Mouse (Mus musculus): ENCODE data around the gene Fam186b. TPM values are rescaled to one million over a fixed set of nuclear protein-coding genes. Genes with fewer than 3 reads are reported as not detected.
"Not testable (repeated sequence)": the region's sequence is repeated elsewhere in the genome, so short reads cannot be mapped to it uniquely, and the experiment has no call there.

Gene Fam186b
- total and polyA plus RNA-seq, 2 experiments from 2014 or later: 0.22 TPM; not detected in 1

DNA sequence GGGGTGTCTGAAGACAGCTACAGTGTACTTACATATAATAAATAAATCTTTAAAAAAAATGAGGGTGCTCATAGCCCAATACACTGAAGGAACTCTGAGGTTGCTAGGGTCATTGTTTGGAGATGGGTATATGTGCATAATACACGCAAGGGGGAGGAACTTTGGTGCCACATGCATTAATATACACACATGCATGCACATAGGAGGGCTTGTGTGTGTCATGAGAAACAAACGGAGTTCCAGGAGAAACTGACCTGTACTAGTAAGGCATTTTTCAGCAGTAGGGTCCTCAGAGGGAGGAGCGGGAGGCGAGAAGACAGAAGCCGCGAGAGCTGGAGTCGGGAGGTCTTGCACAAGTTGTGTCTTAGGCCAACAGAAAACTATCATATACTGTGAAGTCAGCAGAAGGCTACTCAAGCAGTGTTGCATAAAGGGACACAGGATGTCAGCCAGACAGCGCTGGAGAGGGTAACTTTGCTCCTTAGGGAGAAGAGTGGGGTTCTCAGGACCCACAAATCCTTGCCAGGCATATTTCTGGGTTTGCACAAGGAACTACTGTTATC lies 36.4 kb downstream of the Fam186b start:
- no peak for DNase-seq (ENCODE audit: low spot score)
- Histone ChIP-seq H3K9ac (replicated peaks; ENCODE audit: low read depth, low read length) (no peak overlapping the region), H3K4me2 (ENCODE audit: low read depth, low read length) (peak overlapping the region; percentile 39; the same call in 1 of the 2 replicates), H3K4me1 (ENCODE audit: control insufficient read depth, insufficient read depth) (peaks cover 15% of the 10 kb centered on the region; the same call in 1 of the 2 replicates), H3K9me3 (replicated peaks; ENCODE audit: control insufficient read depth, low read length) (no peaks in the 10 kb centered on the region), H3K27ac (ENCODE audit: low read depth) (peak overlapping the region; percentile 40; the same call in 1 of the 2 replicates), H3K27me3 (ENCODE audit: control insufficient read depth, insufficient read depth, low read length) (no peaks in the 10 kb centered on the region), H3K4me3 (ENCODE audit: low read depth, low read length) (no peak overlapping the region), H3K36me3 (replicated peaks; ENCODE audit: control insufficient read depth, insufficient read depth, low read length) (no peaks in the 10 kb centered on the region)
- 61% methylated on average over 8 of the region's 8 CpGs for WGBS
- ATAC-seq (ENCODE audit: insufficient read depth, low read depth): peak; percentile 53
- TF ChIP-seq EP300 (IDR thresholded peaks at IDR 0.05; ENCODE audit: low read depth) (no peak), CTCF (IDR thresholded peaks at IDR 0.05; ENCODE audit: low read depth) (no peak)

DNA sequence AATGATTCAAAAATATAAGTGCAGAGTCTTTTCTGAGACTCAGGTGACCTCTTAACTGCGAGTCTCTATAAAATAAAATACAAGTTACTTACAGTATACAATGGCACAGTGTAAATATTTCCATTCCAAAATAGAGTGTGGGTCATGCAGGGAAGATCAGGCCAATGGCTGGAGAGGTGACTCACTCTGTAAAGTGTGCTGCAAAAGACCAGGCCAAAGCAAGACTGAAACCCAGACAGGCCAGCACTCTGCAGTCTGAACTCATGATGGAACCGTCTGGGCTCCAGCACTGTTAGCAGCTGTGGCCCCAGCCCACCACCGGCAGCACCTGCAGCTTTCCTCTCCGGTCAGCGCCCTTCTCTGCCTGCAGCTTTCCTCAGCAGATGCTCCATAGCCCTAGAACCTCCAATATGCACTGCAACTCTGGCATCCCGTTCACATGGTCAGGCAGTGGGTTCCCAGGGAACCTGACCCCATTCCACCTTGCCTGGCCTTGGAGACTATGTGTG lies 40.4 kb downstream of the Fam186b start:
- no peak overlapping the region for H3K4me2 ChIP-seq (ENCODE audit: low read depth, low read length)
- H3K9ac ChIP-seq (replicated peaks; ENCODE audit: low read depth, low read length): no peak overlapping the region
- no peaks in the 10 kb centered on the region for H3K9me3 ChIP-seq (replicated peaks; ENCODE audit: control insufficient read depth, low read length)
- H3K4me1 ChIP-seq (ENCODE audit: control insufficient read depth, insufficient read depth): peaks cover 19% of the 10 kb centered on the region; the same call in 1 of the 2 replicates
- no peaks in the 10 kb centered on the region for H3K27me3 ChIP-seq (ENCODE audit: control insufficient read depth, insufficient read depth, low read length)
- H3K4me3 ChIP-seq (ENCODE audit: low read depth, low read length): no peak overlapping the region
- H3K36me3 ChIP-seq (replicated peaks; ENCODE audit: control insufficient read depth, insufficient read depth, low read length): no peaks in the 10 kb centered on the region
- peak overlapping the region; percentile 98 for H3K27ac ChIP-seq (ENCODE audit: low read depth)
- DNase-seq (ENCODE audit: low spot score) (no peak), ATAC-seq (ENCODE audit: insufficient read depth, low read depth) (no peak)
- TF ChIP-seq CTCF (IDR thresholded peaks at IDR 0.05; ENCODE audit: low read depth) (no peak), EP300 (IDR thresholded peaks at IDR 0.05; ENCODE audit: low read depth) (no peak)
- 86% methylated on average over 6 of the region's 6 CpGs for WGBS

DNA sequence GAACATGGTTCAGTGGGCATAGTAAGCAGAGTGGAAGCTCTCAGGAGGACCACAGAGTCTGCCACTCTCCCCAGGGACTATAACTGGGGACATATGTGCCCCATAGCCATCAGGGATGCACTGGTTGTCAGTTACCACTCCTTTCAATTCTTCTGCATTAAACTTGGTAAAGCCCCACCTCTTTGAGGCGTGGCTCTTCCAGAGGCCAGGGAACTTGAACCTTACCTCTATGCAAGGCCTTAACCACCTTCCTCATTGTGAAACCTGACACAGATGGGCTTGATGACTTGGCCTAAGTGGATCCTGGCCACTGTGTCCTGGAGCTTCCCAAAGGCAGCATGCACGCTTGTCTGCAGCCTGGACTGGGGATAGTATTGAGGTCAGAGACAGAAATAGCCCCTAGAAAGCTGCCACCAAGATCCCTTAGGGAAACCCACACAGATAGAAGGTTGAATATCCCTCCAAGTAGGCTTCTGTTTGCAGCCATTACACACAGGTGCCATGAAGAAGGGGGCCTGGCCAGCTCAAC lies 41.1 kb downstream of the Fam186b start:
- ATAC-seq (ENCODE audit: insufficient read depth, low read depth) (no peak), DNase-seq (ENCODE audit: low spot score) (no peak)
- no peak overlapping the region for H3K4me3 ChIP-seq (ENCODE audit: low read depth, low read length)
- WGBS: 54% methylated on average over 2 of the region's 2 CpGs
- H3K9ac ChIP-seq (replicated peaks; ENCODE audit: low read depth, low read length): no peak overlapping the region
- H3K4me2 ChIP-seq (ENCODE audit: low read depth, low read length): no peak overlapping the region
- no peaks in the 10 kb centered on the region for H3K27me3 ChIP-seq (ENCODE audit: control insufficient read depth, insufficient read depth, low read length)
- no peaks in the 10 kb centered on the region for H3K9me3 ChIP-seq (replicated peaks; ENCODE audit: control insufficient read depth, low read length)
- H3K4me1 ChIP-seq (ENCODE audit: control insufficient read depth, insufficient read depth): peaks cover 26% of the 10 kb centered on the region
- H3K27ac ChIP-seq (ENCODE audit: low read depth): peak overlapping the region; percentile 98
- TF ChIP-seq EP300 (IDR thresholded peaks at IDR 0.05; ENCODE audit: low read depth) (no peak), CTCF (IDR thresholded peaks at IDR 0.05; ENCODE audit: low read depth) (no peak)
- 0 out of 2 replicates have a peak, but pooled peaks cover 1% of the 10 kb centered on the region for H3K36me3 ChIP-seq (replicated peaks; ENCODE audit: control insufficient read depth, insufficient read depth, low read length)

GRCm38 (mm10) chr15:99253772-99254171 lies 41.9 kb downstream of the Fam186b start:
- no peak for ATAC-seq (ENCODE audit: insufficient read depth, low read depth)
- Histone ChIP-seq H3K36me3 (replicated peaks; ENCODE audit: control insufficient read depth, insufficient read depth, low read length) (0 out of 2 replicates have a peak, but pooled peaks cover 5% of the 10 kb centered on the region), H3K9ac (replicated peaks; ENCODE audit: low read depth, low read length) (no peak overlapping the region), H3K4me1 (ENCODE audit: control insufficient read depth, insufficient read depth) (peaks cover 27% of the 10 kb centered on the region), H3K4me3 (ENCODE audit: low read depth, low read length) (no peak overlapping the region), H3K9me3 (replicated peaks; ENCODE audit: control insufficient read depth, low read length) (no peaks in the 10 kb centered on the region), H3K27ac (ENCODE audit: low read depth) (peak overlapping the region; percentile 98), H3K4me2 (ENCODE audit: low read depth, low read length) (no peak overlapping the region), H3K27me3 (ENCODE audit: control insufficient read depth, insufficient read depth, low read length) (no peaks in the 10 kb centered on the region)
- WGBS: 87% methylated on average over 6 of the region's 6 CpGs
- TF ChIP-seq CTCF (IDR thresholded peaks at IDR 0.05; ENCODE audit: low read depth) (no peak), EP300 (IDR thresholded peaks at IDR 0.05; ENCODE audit: low read depth) (no peak)
- no peak for DNase-seq (ENCODE audit: low spot score)

DNA sequence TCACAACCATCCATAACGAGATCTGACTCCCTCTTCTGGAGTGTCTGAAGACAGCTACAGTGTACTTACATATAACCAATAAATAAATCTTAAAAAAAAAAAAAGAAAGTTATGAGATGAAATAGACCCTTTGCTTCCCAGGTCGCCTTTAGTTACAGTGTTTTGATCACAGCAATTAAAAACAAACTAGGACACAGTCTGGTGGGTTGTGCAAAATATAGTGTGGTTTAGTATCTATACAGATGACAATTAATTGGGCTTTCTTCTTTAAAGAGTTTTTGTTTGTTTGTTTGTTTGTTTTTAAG lies 42.6 kb downstream of the Fam186b start:
- DNase-seq (ENCODE audit: low spot score); H3K9ac ChIP-seq (replicated peaks; ENCODE audit: low read depth, low read length); ATAC-seq (ENCODE audit: insufficient read depth, low read depth); H3K27me3 ChIP-seq (ENCODE audit: control insufficient read depth, insufficient read depth, low read length); H3K36me3 ChIP-seq (replicated peaks; ENCODE audit: control insufficient read depth, insufficient read depth, low read length); H3K4me3 ChIP-seq (ENCODE audit: low read depth, low read length); H3K9me3 ChIP-seq (replicated peaks; ENCODE audit: control insufficient read depth, low read length): not testable (repeated sequence)
- peaks cover 31% of the 10 kb centered on the region for H3K4me1 ChIP-seq (ENCODE audit: control insufficient read depth, insufficient read depth)
- H3K4me2 ChIP-seq (ENCODE audit: low read depth, low read length): peak overlapping the region; percentile 79
- H3K27ac ChIP-seq (ENCODE audit: low read depth): peak overlapping the region; percentile 98
- 55% methylated on average over 2 of the region's 2 CpGs for WGBS
